Mouse (Mus musculus): ENCODE data around the gene Oxct1.
A peak's percentile ranks its signal among the peaks of the same experiment; 100 is the strongest.

Oxct1 gene

GRCm38 (mm10) chr15:4026231-4026773, at the start of gene Oxct1:
TSS of gene Oxct1 (plus strand) at chr15:4026383.
- DNase-seq (ENCODE audit: low spot score in 2 of 2) = peak; percentile 94 to 96

- DNase-seq (ENCODE audit: low spot score in 2 of 2) = no peak
Observed at GRCm38 (mm10) chr15:3978279-3978678, 47.9 kb upstream of the Oxct1 start.

DNA sequence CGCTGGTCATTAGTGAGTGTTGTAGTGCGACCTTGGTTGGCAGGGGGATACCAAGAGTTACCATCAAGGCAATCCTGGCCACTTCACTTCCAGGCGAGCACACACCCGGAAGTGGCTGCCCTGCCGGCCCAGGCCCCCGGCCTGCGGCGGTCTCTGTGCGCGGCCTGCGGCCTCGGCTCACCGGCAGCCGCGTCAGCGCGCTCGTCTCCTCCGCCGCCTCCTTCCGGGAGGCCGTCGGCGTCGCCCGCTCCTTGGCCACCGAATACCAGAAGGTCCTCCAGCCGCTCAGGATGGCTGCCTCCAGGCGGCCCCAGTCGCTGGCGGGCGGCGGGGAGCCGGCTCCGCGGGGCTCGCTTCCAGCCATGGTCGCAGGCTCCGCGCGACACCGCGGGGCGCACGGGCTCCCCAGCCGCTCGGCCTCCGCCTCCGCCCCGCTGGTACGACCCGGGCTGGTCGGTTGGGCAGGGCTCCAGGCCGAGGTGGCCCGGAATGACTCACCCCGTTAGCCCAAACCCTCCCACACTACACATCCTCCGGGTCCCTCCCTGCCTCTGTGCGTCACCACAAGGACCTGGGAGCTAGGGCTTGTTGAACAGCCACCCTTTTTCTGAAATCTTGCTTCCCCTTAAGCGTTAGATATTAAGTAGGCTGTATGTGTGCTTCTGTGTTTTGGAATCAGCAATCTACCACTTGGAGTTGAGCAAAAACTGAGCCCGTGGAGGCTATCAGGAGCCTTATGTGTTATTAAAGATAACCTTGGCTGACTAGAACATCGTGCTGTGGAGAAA, 46.9 kb upstream of the Oxct1 start, which contains the start of gene Fbxo4:
Gene Fbxo4 (minus strand): TSS at position 513 of the 788 bp plus-strand sequence.
- peak; percentile 75 to 76 for DNase-seq (ENCODE audit: low spot score in 2 of 2)

DNA sequence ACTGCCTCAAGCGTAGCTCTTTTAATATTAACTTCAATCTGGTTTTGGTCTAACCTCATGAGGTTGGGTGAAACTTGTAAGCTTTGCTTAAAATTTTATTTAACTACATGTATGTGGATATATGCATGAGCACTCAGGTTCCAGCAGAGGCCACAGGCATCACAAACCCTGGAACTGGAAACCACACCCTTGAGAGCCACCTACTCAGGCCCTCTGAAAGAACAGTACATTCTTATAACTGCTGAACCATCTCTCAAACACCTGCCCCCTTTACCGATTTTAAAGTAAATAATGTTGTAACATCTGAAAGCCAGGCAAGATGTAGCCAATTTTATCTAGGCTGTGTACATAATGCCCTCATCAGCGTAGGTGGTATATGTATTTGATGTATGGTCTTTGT, 46.3 kb upstream of the Oxct1 start:
- peak in 1 of 2 experiments; percentile 6 for DNase-seq (ENCODE audit: low spot score in 2 of 2)

GRCm38 (mm10) chr15:3982732-3983131, 43.5 kb upstream of the Oxct1 start:
- no peak for DNase-seq (ENCODE audit: low spot score in 2 of 2)

DNA sequence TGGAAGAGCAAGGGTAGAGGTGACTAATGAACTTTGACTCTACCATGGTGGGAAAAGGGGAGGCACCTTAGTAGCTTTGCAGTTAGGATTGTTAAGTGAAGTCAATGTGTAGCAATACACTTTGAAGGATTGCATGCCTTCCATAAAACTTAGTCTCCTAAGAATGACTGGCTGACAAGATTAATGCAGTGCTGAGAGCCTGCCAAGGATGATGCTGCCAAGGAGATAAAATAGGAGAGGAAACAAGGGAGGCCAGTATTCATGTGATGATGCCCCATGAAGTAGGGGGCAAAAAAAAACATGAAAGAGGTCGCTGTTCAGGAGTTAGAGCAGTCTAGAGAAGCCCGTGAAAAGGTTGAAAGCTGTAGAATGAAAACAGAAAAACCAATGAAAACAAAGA, 41.3 kb upstream of the Oxct1 start:
- DNase-seq (ENCODE audit: low spot score in 2 of 2) = no peak

DNA sequence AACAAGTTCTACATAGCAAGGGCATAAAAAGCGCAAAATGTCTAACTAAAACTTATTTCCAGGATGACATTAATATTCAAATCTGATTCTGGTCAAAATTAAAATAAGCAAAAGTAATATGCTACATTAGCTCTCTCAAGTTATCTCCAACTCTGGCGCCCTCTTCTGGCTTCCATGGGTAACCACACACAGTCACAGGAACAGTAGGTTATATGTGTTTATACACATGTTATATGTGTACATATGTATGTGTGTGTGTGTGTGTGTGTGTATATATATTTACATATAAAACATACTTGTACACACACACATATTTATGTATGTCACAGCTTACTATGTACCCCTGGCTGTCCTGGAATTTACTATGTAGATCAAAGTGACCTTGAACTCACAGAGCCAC, 38.2 kb upstream of the Oxct1 start:
- DNase-seq (ENCODE audit: low spot score in 2 of 2) = no peak

GRCm38 (mm10) chr15:3994852-3995447, 31.2 kb upstream of the Oxct1 start:
- DNase-seq (ENCODE audit: low spot score in 2 of 2) = no peak

DNA sequence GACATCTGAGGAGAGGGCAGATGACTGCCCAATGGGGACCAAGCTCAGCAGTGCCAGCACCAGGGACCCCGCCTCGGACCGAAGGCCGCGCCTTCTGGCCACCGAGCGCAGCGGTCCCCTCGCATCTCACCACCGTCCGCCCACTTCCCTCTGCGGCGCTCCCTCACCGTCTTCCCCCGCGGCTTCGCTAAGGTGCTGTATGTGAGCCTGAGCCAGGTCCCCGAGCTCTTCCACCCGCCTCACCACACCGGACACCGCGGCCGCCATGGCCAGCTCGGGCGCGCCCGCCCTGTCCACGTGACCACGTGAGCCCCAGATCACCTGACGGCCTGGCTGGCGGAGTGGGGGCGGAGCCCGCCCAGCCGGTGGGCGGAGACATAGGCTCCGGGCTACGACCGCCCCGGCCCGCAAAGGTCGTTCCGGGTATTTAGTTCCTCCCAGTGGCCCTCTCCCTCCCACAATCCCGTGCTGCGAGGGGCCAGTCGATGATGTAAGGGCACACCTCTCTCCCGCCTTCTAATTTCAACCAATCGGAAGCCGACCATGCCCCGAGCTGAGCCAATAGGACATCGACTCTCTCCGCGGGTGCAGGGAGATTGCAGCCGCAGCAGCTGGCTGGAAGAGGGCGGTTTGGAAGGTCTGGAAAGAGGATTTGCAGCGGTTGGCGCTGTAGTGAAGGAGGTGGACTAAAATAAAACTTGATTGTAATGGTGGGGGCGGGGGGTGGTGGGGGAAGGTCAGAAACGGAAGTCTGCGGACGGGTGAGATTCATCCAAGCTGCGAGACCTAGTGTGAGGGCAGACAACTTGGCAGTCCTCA, 30.5 kb upstream of the Oxct1 start, which contains the start of gene AW549877:
Gene AW549877 (minus strand): TSS at position 297 of the 819 bp plus-strand sequence.
- DNase-seq (ENCODE audit: low spot score in 2 of 2) = peak; percentile 96 to 98

GRCm38 (mm10) chr15:3996267-3997010, 29.7 kb upstream of the Oxct1 start:
- DNase-seq (ENCODE audit: low spot score in 2 of 2) = no peak

- no peak for DNase-seq (ENCODE audit: low spot score in 2 of 2)
Observed at GRCm38 (mm10) chr15:3999144-3999543, 27.0 kb upstream of the Oxct1 start.

DNA sequence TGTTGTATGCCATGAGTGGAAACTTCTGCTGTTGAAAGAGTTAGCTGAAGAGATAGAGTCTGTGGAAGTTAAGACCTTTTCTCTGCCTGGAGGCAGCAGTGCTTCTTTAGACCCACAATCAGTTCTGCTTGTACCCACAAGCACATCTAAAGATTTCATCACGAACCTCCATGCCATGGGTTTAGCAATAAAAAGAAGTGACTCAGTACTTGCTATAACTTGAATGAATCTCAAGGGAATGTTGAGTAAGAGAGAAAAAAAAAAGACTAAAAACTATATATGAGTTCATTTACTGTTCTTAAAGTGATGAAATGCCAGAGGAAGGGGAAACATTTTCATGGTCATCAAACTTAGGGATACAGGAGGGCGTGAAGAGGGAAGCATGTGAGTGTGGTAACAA, 25.6 kb upstream of the Oxct1 start:
- DNase-seq (ENCODE audit: low spot score in 2 of 2) = no peak

- DNase-seq (ENCODE audit: low spot score in 2 of 2) = no peak
Observed at GRCm38 (mm10) chr15:4013873-4014272, 12.3 kb upstream of the Oxct1 start.

- DNase-seq (ENCODE audit: low spot score in 2 of 2) = no peak
Observed at GRCm38 (mm10) chr15:4020711-4021110, 5.5 kb upstream of the Oxct1 start.

- DNase-seq (ENCODE audit: low spot score in 2 of 2) = no peak
Observed at GRCm38 (mm10) chr15:4023747-4024146, 2.4 kb upstream of the Oxct1 start.

DNA sequence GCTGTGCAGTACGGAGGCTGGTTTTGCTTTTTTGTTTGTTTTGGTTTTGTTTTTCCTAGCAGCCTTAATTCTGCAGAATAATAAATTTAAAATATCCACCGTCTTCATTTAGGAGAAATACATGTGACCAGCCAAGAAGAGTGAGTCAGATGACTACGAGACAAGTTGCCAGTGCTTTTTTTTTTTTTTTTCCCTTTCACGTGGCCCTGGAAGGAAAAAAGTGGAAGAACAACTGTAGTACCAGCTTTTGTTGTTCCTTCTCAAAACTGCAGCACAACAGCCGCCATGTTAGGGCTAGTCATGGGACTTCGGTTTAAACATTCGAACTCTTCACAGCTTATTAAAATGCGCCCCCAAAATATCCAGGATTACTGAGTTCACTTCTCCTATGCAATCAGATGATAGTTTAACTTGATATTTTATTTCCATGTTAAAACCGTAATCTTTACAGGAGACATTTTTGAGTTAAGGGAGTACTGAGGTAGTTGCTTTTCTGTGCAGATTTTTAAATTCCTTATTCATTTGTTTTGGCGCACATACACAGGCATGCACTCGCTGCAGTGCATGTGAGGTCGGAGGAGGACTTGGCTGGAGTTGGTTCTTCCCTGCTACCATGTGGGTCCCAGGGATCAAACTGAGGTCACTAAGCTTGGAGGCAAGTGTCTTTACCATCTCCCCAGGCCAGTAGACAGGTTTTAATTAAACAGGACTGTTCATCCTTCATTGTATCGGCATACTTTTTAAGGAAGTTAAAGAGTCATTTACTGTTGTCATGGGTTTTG, 1.3 kb upstream of the Oxct1 start:
- no peak for DNase-seq (ENCODE audit: low spot score in 2 of 2)

DNA sequence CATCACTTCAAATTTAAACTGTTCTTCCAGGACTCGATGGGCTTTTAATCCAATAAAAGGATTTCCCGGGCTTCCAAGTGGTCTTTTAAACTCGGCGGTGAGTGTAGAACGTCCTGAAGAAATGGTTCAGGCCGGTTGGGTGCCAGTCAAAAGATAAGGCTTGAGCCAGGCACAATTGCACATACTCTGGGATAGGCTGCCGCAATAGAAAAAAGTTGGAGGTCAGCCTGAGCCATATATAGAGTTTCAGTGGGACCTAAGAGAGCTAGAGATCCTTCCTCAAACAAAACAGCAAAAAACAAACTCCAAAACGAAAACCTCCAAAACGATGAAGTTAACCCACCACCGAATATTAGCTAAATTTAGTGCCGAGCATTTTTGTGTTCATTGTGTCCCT, 677 bp upstream of the Oxct1 start:
- DNase-seq (ENCODE audit: low spot score in 2 of 2) = no peak

GRCm38 (mm10) chr15:4026831-4027584, 825 bp downstream of the Oxct1 start:
- peak; percentile 86 to 87 for DNase-seq (ENCODE audit: low spot score in 2 of 2)

GRCm38 (mm10) chr15:4027671-4028410, 1.7 kb downstream of the Oxct1 start:
- DNase-seq (ENCODE audit: low spot score in 2 of 2) = peak in 1 of 2 experiments; percentile 16
